Mouse (Mus musculus) stomach, postnatal 0 days (tissue): ENCODE data around the gene Rae1. TPM values are rescaled to one million over a fixed set of nuclear protein-coding genes. Genes with fewer than 3 reads are reported as not detected.

Experiments used
- ATAC-seq: fragments of 200-750 bp; cut with Nextera tagmentation; 2 replicates; pipeline ENCODE4 v1.8.0; 2017; ENCODE audit not compliant: low FRiP score, low TSS enrichment
- DNase-seq: peaks from one replicate; pipeline ENCODE4 v3.0.0-alpha.2; 2016; ENCODE audit warnings: low spot score
- H3K27ac ChIP-seq: fragments of 300-500 bp; sonication (generic); replicated peaks from 2 replicates; pipeline ENCODE4 v1.5.1; 2014; ENCODE audit warnings: mild to moderate bottlenecking, control low read depth
- H3K27me3 ChIP-seq: fragments of 300-500 bp; sonication (generic); 2 replicates; pipeline ENCODE4 v1.6.1; 2014; ENCODE audit warnings: low read length; ENCODE audit not compliant: control insufficient read depth, insufficient read depth
- H3K36me3 ChIP-seq: fragments of 300-500 bp; sonication (generic); 2 replicates; pipeline ENCODE4 v1.6.1; 2014; ENCODE audit warnings: low read length, mixed read lengths; ENCODE audit not compliant: control insufficient read depth, insufficient read depth
- H3K4me1 ChIP-seq: fragments of 300-500 bp; sonication (generic); replicated peaks from 2 replicates; pipeline ENCODE4 v1.6.1; 2014; ENCODE audit warnings: antibody characterized with exemption; ENCODE audit not compliant: control insufficient read depth, insufficient read depth
- H3K4me2 ChIP-seq: fragments of 300-500 bp; sonication (generic); replicated peaks from 2 replicates; pipeline ENCODE4 v1.6.1; 2014; ENCODE audit warnings: low read depth, mild to moderate bottlenecking, control low read depth, moderate library complexity
- H3K4me3 ChIP-seq: fragments of 300-500 bp; sonication (generic); 2 replicates; pipeline ENCODE4 v1.5.1; 2014; ENCODE audit warnings: low read depth, low read length, control low read depth
- H3K9ac ChIP-seq: fragments of 300-500 bp; sonication (generic); 2 replicates; pipeline ENCODE4 v1.6.1; 2014; ENCODE audit warnings: mild to moderate bottlenecking, low read length, control low read depth, mixed read lengths
- H3K9me3 ChIP-seq: fragments of 300-500 bp; sonication (generic); 2 replicates; pipeline ENCODE4 v1.6.1; 2016; ENCODE audit warnings: low read length; ENCODE audit not compliant: control insufficient read depth
- EP300 ChIP-seq: optimal IDR thresholded peaks from 2 replicates; pipeline ENCODE3; 2016; ENCODE audit warnings: antibody characterized with exemption
- WGBS: fragments of 180-500 bp; shearing (Covaris S2); extraction: QIAGEN DNeasy Blood & Tissue Kit; methylation state at CpG from one replicate; pipeline ENCODE4 v1.1.7; 2014; 5-methylcytosine and 5-hydroxymethylcytosine counted together
- polyA plus RNA-seq: library from polyadenylated mRNA; unstranded; fragments of >200 nt; fragmentation: Nextera tagmentation; extraction: Ambion mirVana; gene quantifications from 2 replicates; pipeline ENCODE4 v1.2.1, GENCODE M21; 2015

Rae1 gene
- polyA plus RNA-seq, 1 experiment from 2014 or later = 68.7 TPM

DNA sequence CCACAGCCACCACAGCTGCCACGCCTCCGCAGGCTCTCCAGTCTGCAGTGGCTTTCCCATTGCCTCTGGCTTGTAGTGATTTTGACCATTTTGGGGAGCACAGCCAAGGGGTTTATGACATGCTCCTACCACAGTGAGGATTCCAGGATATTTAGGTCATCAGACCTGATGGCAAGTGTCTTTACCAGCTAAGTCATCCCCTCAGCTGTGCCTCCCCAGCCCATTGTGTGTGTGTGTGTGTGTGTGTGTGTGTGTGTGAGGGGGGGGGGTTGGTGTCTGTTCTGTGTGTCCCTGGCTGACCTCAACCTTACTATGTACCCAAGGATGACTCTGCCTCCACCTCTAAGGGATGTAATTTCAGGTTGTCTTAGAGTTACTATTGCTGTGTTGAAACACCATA, 64.9 kb downstream of the Rae1 start:
- H3K27ac ChIP-seq = no peak overlapping the region
- WGBS = 91% methylated on average over 2 of the region's 2 CpGs
- H3K27me3 ChIP-seq = no peaks in the 10 kb centered on the region
- no peak for TF ChIP-seq EP300
- no peak overlapping the region for H3K4me2 ChIP-seq
- no peaks in the 10 kb centered on the region for H3K4me1 ChIP-seq
- ATAC-seq (no peak), DNase-seq (no peak)
- H3K36me3 ChIP-seq = no peaks in the 10 kb centered on the region
- no peak overlapping the region for H3K4me3 ChIP-seq
- H3K9ac ChIP-seq = no peak overlapping the region
- H3K9me3 ChIP-seq = no peaks in the 10 kb centered on the region

Other genes with a start within 250 kb of the Rae1 start
- gene Bmp7, start 59.8 kb upstream of the Rae1 start, polyA plus RNA-seq = 8.2 and 8.9 TPM in 2 replicates
- 0.02 TPM in 2 replicates for gene Spo11, start 22.4 kb upstream of the Rae1 start, polyA plus RNA-seq
- gene Rbm38, start 20.4 kb downstream of the Rae1 start, polyA plus RNA-seq = 24.9 and 25.4 TPM in 2 replicates
- gene Ctcfl, start 119.4 kb downstream of the Rae1 start, polyA plus RNA-seq = 0.07 TPM in 1 of 2 replicates, not detected in the other
- 0.59 and 0.70 TPM in 2 replicates for gene Pck1, start 152.9 kb downstream of the Rae1 start, polyA plus RNA-seq
- 4.6 and 5.0 TPM in 2 replicates for gene Zbp1, start 218.8 kb downstream of the Rae1 start, polyA plus RNA-seq